Comparison of ENCODE assay signal across 11 mouse cellular contexts in the genomic region with DNA sequence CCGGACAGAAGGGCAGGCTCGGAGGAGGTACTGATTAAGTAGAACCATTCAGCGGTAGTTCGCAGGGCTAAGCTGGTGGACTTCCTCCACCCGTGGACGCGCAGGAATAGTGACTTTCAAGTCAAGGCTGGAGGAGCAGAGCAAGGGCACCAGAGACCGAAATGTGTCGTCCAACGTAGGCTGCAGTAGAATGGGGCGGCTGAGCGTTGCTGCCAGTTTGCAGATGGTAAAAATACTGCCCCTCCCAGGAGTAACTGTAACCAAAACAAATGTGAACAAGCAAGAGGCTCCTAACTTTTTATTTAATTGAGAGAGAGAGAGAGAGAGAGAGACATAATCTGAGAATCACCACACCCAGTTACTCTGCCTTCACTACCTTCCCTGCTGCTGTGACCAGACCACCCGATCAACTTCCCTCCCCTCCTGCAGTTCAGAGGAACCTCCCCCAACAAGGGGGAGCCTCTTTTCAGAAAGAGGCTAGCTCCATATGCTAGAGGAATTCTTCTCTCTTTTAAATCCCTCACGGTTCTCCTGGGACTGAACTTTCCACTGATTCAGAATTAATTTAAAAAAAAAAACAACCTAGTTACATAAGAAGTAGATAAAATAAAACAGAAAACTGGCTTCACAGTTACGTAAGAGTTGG. TPM values are rescaled to one million over a fixed set of nuclear protein-coding genes. Genes with fewer than 3 reads are reported as not detected.
A peak's percentile ranks its signal among the peaks of the same experiment; 100 is the strongest.
DNase-seq lines count a peak whose midpoint lies in the region; ATAC-seq and TF ChIP-seq lines count a peak whose summit lies in the region.
"Had no signal": no experiment of that assay in that cellular context is flagged by ENCODE, and none has a peak within 500 bp of the region (broad histone marks: within the 10 kb centered on the region; RNA-seq: fewer than 3 reads in every experiment).

No protein-coding gene starts in this region.

- 43% methylated on average over 15 of the region's 15 CpGs for WGBS in forebrain, embryonic 11.5 days
- WGBS in forebrain, embryonic 15.5 days = 48% methylated on average over 15 of the region's 15 CpGs
- WGBS in limb, embryonic 11.5 days = 54% methylated on average over 15 of the region's 15 CpGs

- H3K9ac ChIP-seq in forebrain, embryonic 11.5 days (ENCODE audit: low read length) = no peak overlapping the region
- no peak overlapping the region for H3K9ac ChIP-seq in forebrain, embryonic 15.5 days (replicated peaks)
- H3K9ac ChIP-seq in limb, embryonic 11.5 days (ENCODE audit: low read length) = no peak overlapping the region

- H3K4me3 ChIP-seq in forebrain, embryonic 11.5 days (ENCODE audit: low read depth, low read length) = no peak overlapping the region
- no peak overlapping the region for H3K4me3 ChIP-seq in forebrain, embryonic 15.5 days
- H3K4me3 ChIP-seq in layer of hippocampus, adult 2 months = peak overlapping the region; percentile 19; the same call in 1 of the 2 replicates
- no peak overlapping the region for H3K4me3 ChIP-seq in limb, embryonic 11.5 days (ENCODE audit: low read depth, low read length)
- H3K4me3 ChIP-seq: megakaryocyte, embryonic 14.5 days had no signal

- no peaks in the 10 kb centered on the region for H3K27me3 ChIP-seq in forebrain, embryonic 11.5 days (ENCODE audit: control insufficient read depth, insufficient read depth, low read length)
- no peaks in the 10 kb centered on the region for H3K27me3 ChIP-seq in forebrain, embryonic 15.5 days
- H3K27me3 ChIP-seq in limb, embryonic 11.5 days (ENCODE audit: control insufficient read depth, insufficient read depth, low read length) = no peaks in the 10 kb centered on the region

- H3K9me3 ChIP-seq in forebrain, embryonic 11.5 days (ENCODE audit: control insufficient read depth, low read length) = no peaks in the 10 kb centered on the region
- no peaks in the 10 kb centered on the region for H3K9me3 ChIP-seq in forebrain, embryonic 15.5 days
- no peaks in the 10 kb centered on the region for H3K9me3 ChIP-seq in limb, embryonic 11.5 days (ENCODE audit: control insufficient read depth, low read length)
- H3K9me3 ChIP-seq: megakaryocyte, embryonic 14.5 days had no signal

- H3K4me2 ChIP-seq in forebrain, embryonic 11.5 days (ENCODE audit: low read depth, low read length, severe bottlenecking) = no peak overlapping the region
- H3K4me2 ChIP-seq in forebrain, embryonic 15.5 days (replicated peaks) = no peak overlapping the region
- H3K4me2 ChIP-seq in limb, embryonic 11.5 days (ENCODE audit: low read depth, severe bottlenecking) = no peak overlapping the region

- no peak for TF ChIP-seq POLR2A in brain, embryonic 14.5 days (IDR thresholded peaks at IDR 0.05; ENCODE audit: borderline replicate concordance, extremely low read depth, insufficient read depth, insufficient read length, poor library complexity, severe bottlenecking)

- no peak for DNase-seq in forebrain, embryonic 11.5 days (ENCODE audit: low spot score)
- DNase-seq in layer of hippocampus, adult 2 months (ENCODE audit: low spot score in 2 of 2) = no peak
- DNase-seq in layer of hippocampus, postnatal 25 days (ENCODE audit: extremely low spot score in 1 of 2, low spot score in 1 of 2) = no peak
- peak; percentile 62 for DNase-seq in brain, embryonic 14.5 days (ENCODE audit: low read depth)
- no peak for DNase-seq in limb, embryonic 11.5 days (ENCODE audit: low spot score)
- no peak for DNase-seq in cerebellum, adult 11-12 months
- DNase-seq in thymus, postnatal 14 days = no peak
- DNase-seq: adrenal gland, postnatal 36 days; retina, postnatal 1 day had no signal

- H3K36me3 ChIP-seq in forebrain, embryonic 11.5 days (ENCODE audit: control insufficient read depth, insufficient read depth, low read length) = no peaks in the 10 kb centered on the region
- no peaks in the 10 kb centered on the region for H3K36me3 ChIP-seq in forebrain, embryonic 15.5 days
- no peaks in the 10 kb centered on the region for H3K36me3 ChIP-seq in limb, embryonic 11.5 days (ENCODE audit: control insufficient read depth, insufficient read depth, low read length)

- no peak overlapping the region for H3K27ac ChIP-seq in forebrain, embryonic 11.5 days (ENCODE audit: low read depth, low read length)
- H3K27ac ChIP-seq in forebrain, embryonic 15.5 days (replicated peaks) = no peak overlapping the region
- H3K27ac ChIP-seq in layer of hippocampus, adult 2 months = peak overlapping the region; percentile 70
- no peak overlapping the region; the same call in none of the 2 replicates for H3K27ac ChIP-seq in limb, embryonic 11.5 days (replicated peaks; ENCODE audit: low read depth, low read length)

- ATAC-seq in forebrain, embryonic 11.5 days (replicated peaks; ENCODE audit: low FRiP score) = peak; percentile 57
- ATAC-seq in forebrain, embryonic 15.5 days (replicated peaks) = no peak
- peak; percentile 67; the same call in 1 of the 2 replicates for ATAC-seq in limb, embryonic 11.5 days (ENCODE audit: insufficient number of reproducible peaks, low FRiP score, low TSS enrichment, low read depth)

- no peak for TF ChIP-seq CTCF in layer of hippocampus, adult 2 months (conservative IDR thresholded peaks at IDR 0.05)
- TF ChIP-seq CTCF in brain, embryonic 14.5 days (IDR thresholded peaks at IDR 0.05; ENCODE audit: borderline replicate concordance, extremely low read depth, insufficient read depth, insufficient read length) = no peak

- H3K4me1 ChIP-seq in forebrain, embryonic 11.5 days (replicated peaks; ENCODE audit: control insufficient read depth, insufficient read depth, low read length) = peaks cover 5% of the 10 kb centered on the region; the same call in 1 of the 2 replicates
- peaks cover 13% of the 10 kb centered on the region for H3K4me1 ChIP-seq in forebrain, embryonic 15.5 days
- no peaks in the 10 kb centered on the region for H3K4me1 ChIP-seq in limb, embryonic 11.5 days (ENCODE audit: control insufficient read depth, insufficient read depth, low read length)
- H3K4me1 ChIP-seq: megakaryocyte, embryonic 14.5 days had no signal

RNA-seq across cellular contexts. Expression of a gene that starts 15.3 kb away (rescaled TPM):
- polyA plus RNA-seq in forebrain, embryonic 11.5 days (2014; fragmentation: Nextera tagmentation; extraction: Ambion mirVana) = 3.4 and 4.1 TPM in 2 replicates
- polyA plus RNA-seq in forebrain, embryonic 15.5 days (2015; fragmentation: Nextera tagmentation; extraction: Ambion mirVana) = 1.5 and 2.6 TPM in 2 replicates
- 1 to 10 TPM; 1.5 to 1.8 TPM for total RNA-seq in layer of hippocampus, adult 2 months (2021)
- 1 to 10 TPM; 2.3 to 3.1 TPM for total RNA-seq in layer of hippocampus, postnatal 25 days (2021)
- 1.7 and 2.6 TPM in 2 replicates for polyA plus RNA-seq in brain, embryonic 14.5 days (2012; rRNA removed)
- polyA plus RNA-seq in limb, embryonic 11.5 days (2014; fragmentation: Nextera tagmentation; extraction: Ambion mirVana) = 15.2 and 18.9 TPM in 2 replicates
